Mouse (Mus musculus) heart, embryonic 12.5 days (tissue): Measurements from ENCODE around the gene Tek. TPM values are rescaled to one million over a fixed set of nuclear protein-coding genes. Genes with fewer than 3 reads are reported as not detected.
A peak's percentile ranks its signal among the peaks of the same experiment; 100 is the strongest.
"Not testable (repeated sequence)": the region's sequence is repeated elsewhere in the genome, so short reads cannot be mapped to it uniquely, and the experiment has no call there.

Experiments used
- ATAC-seq: fragments of 200-750 bp; cut with Nextera tagmentation; 2 replicates; pipeline ENCODE4 v1.8.0; 2017; ENCODE audit warnings: moderate TSS enrichment, moderate library complexity; ENCODE audit not compliant: insufficient number of reproducible peaks, low FRiP score
- H3K27ac ChIP-seq: fragments of 300-500 bp; sonication (generic); 2 replicates; pipeline ENCODE4 v1.5.1; 2016; ENCODE audit warnings: mild to moderate bottlenecking, moderate library complexity; ENCODE audit not compliant: poor library complexity, severe bottlenecking
- H3K27me3 ChIP-seq: fragments of 300-500 bp; sonication (generic); replicated peaks from 2 replicates; pipeline ENCODE4 v1.6.1; 2016; ENCODE audit warnings: mild to moderate bottlenecking, moderate library complexity
- H3K36me3 ChIP-seq: fragments of 300-500 bp; sonication (generic); 2 replicates; pipeline ENCODE4 v1.6.1; 2016; ENCODE audit warnings: mild to moderate bottlenecking, moderate library complexity
- H3K4me1 ChIP-seq: fragments of 300-500 bp; sonication (generic); replicated peaks from 2 replicates; pipeline ENCODE4 v1.6.1; 2016; ENCODE audit warnings: mild to moderate bottlenecking
- H3K4me2 ChIP-seq: fragments of 300-500 bp; sonication (generic); 2 replicates; pipeline ENCODE4 v1.6.1; 2016; ENCODE audit warnings: mild to moderate bottlenecking, moderate library complexity
- H3K4me3 ChIP-seq: fragments of 300-500 bp; sonication (generic); 2 replicates; pipeline ENCODE4 v1.5.1; 2016; ENCODE audit warnings: mild to moderate bottlenecking
- H3K9ac ChIP-seq: fragments of 300-500 bp; sonication (generic); 2 replicates; pipeline ENCODE4 v1.6.1; 2016; ENCODE audit warnings: mild to moderate bottlenecking, moderate library complexity
- H3K9me3 ChIP-seq: fragments of 300-500 bp; sonication (generic); replicated peaks from 2 replicates; pipeline ENCODE4 v1.6.1; 2016; ENCODE audit warnings: mild to moderate bottlenecking, moderate library complexity
- WGBS: fragments of 180-500 bp; shearing (Covaris S2); methylation state at CpG from one replicate; pipeline ENCODE4 v1.1.7; 2016; 5-methylcytosine and 5-hydroxymethylcytosine counted together
- polyA plus RNA-seq: library from polyadenylated mRNA; unstranded; fragments of >200 nt; fragmentation: Nextera tagmentation; extraction: Ambion mirVana; gene quantifications from 2 replicates; pipeline ENCODE4 v1.2.1, GENCODE M21; 2016

Tek gene
- 66.6 and 70.6 TPM in 2 replicates for polyA plus RNA-seq

- Histone ChIP-seq H3K36me3 (no peaks in the 10 kb centered on the region), H3K4me3 (peak within 1 kb of the TSS; percentile 53), H3K9ac (peak within 1 kb of the TSS; percentile 58), H3K4me2 (peak within 1 kb of the TSS; percentile 58), H3K27me3 (no peaks in the 10 kb centered on the region), H3K4me1 (peaks cover 21% of the 10 kb centered on the region), H3K27ac (peak within 1 kb of the TSS; percentile 86), H3K9me3 (no peaks in the 10 kb centered on the region)
- WGBS = 27% methylated on average over 16 of the region's 16 CpGs
- peak; percentile 80 for ATAC-seq
These were observed at the start of gene Tek for GRCm38 (mm10) chr4:94738838-94739731. Gene Tek (plus strand): TSS chr4:94739289.

GRCm38 (mm10) chr4:94689804-94690203 is 49.3 kb upstream of the Tek start:
- not testable (repeated sequence) for H3K9ac ChIP-seq, H3K27me3 ChIP-seq, H3K9me3 ChIP-seq, H3K4me3 ChIP-seq, H3K4me2 ChIP-seq, ATAC-seq, H3K4me1 ChIP-seq, H3K27ac ChIP-seq
- WGBS = 66% methylated on average over 2 of the region's 2 CpGs
- H3K36me3 ChIP-seq = peaks cover 20% of the 10 kb centered on the region

DNA sequence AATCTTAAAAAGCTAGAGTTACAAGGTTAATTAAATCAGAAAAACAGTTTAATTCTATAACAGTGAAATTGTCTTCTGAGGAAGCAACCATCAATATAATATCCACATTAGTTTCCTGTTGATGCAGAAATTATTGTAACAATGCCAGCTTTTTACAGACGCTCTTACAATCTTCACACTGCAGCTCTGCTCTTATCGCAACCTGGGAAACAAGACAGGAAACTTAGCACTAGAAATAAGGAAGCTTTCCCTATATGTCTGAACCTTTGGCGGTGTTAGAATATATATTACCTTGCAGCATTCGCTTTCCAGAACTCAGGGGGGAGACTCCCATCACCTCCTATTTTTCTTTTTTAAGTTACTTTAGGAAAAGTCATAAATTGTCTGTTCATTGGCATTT is 48.0 kb upstream of the Tek start:
- H3K4me2 ChIP-seq = no peak overlapping the region
- H3K4me1 ChIP-seq = 0 out of 2 replicates have a peak, but pooled peaks cover 3% of the 10 kb centered on the region
- H3K27me3 ChIP-seq = no peaks in the 10 kb centered on the region
- no peak overlapping the region for H3K9ac ChIP-seq
- 58% methylated on average over 4 of the region's 4 CpGs for WGBS
- peaks cover 20% of the 10 kb centered on the region for H3K36me3 ChIP-seq
- no peak for ATAC-seq
- no peak overlapping the region for H3K27ac ChIP-seq
- H3K9me3 ChIP-seq = no peaks in the 10 kb centered on the region
- H3K4me3 ChIP-seq = no peak overlapping the region

DNA sequence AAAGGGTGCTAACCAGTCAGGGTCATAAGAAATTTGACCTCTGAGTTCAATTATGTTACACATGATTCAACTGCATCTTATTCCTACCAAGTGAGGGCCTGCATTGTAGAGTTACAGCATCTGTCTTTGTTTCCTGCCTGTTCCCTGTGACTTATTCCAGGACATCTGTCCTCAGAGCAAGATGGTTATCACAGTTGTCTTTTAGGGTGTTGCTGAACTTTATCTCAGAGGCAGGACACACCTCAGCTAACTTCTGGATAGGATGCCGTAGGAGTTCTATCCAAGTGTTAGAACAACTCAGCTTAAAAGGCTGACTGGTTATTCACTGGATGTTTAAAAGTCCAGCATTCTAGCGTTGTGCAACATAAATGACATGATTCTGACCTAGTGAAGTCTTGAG is 46.9 kb upstream of the Tek start:
- no peak overlapping the region for H3K4me3 ChIP-seq
- ATAC-seq = no peak
- 52% methylated on average over 2 of the region's 2 CpGs for WGBS
- H3K9me3 ChIP-seq = no peaks in the 10 kb centered on the region
- no peak overlapping the region for H3K9ac ChIP-seq
- 0 out of 2 replicates have a peak, but pooled peaks cover 3% of the 10 kb centered on the region for H3K4me1 ChIP-seq
- H3K27ac ChIP-seq = no peak overlapping the region
- peaks cover 18% of the 10 kb centered on the region for H3K36me3 ChIP-seq
- H3K27me3 ChIP-seq = no peaks in the 10 kb centered on the region
- no peak overlapping the region for H3K4me2 ChIP-seq

DNA sequence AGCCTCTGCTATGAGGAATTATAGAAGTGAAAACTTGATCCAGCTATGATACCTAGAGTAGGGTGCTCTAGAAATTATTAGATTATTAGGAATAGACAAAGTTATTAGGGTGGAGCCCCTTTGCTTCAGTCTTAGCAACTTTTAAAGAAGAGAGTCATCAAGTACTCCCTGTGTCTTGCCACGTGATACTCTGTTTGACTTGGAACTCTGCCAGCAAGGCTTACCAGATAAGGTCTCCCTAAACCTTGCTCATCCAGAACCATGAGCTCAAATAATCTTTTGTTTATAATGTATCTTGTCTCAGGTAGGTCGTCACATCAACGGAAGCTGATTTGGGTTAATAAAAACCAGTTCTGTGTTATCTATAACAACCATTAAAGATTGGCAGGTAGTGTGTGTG is 42.7 kb upstream of the Tek start:
- no peak overlapping the region for H3K4me3 ChIP-seq
- H3K9me3 ChIP-seq = no peaks in the 10 kb centered on the region
- H3K27ac ChIP-seq = no peak overlapping the region
- H3K9ac ChIP-seq = no peak overlapping the region
- no peaks in the 10 kb centered on the region for H3K27me3 ChIP-seq
- H3K4me1 ChIP-seq = 0 out of 2 replicates have a peak, but pooled peaks cover 3% of the 10 kb centered on the region
- 38% methylated on average over 3 of the region's 3 CpGs for WGBS
- H3K4me2 ChIP-seq = no peak overlapping the region
- H3K36me3 ChIP-seq = peaks cover 5% of the 10 kb centered on the region; the same call in 1 of the 2 replicates
- ATAC-seq = no peak

DNA sequence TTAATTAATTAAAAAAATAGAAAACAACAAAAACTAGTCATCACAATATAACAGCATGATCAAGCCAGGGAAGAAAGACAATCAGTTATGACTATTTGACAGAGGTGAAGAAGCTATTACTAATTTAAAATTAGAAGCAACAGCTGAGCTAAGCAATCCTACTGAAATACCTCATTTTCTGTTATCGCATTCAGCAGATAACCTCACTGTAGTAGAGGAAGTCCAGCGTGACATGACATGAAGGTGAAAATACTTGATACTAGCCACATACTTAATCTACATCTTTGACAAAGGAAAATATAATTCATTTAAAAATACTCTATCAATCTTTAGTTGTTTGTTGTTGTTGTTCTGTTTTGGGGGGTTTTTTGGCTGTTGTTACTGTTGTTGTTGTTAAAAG is 28.1 kb upstream of the Tek start:
- Histone ChIP-seq H3K4me3 (no peak overlapping the region), H3K27me3 (no peaks in the 10 kb centered on the region), H3K4me2 (no peak overlapping the region), H3K36me3 (no peaks in the 10 kb centered on the region), H3K9me3 (no peaks in the 10 kb centered on the region), H3K9ac (no peak overlapping the region), H3K4me1 (peaks cover 5% of the 10 kb centered on the region), H3K27ac (no peak overlapping the region)
- 54% methylated on average over 2 of the region's 2 CpGs for WGBS
- ATAC-seq = no peak

GRCm38 (mm10) chr4:94711426-94711825 is 27.7 kb upstream of the Tek start:
- Histone ChIP-seq H3K27ac (no peak overlapping the region), H3K4me2 (no peak overlapping the region), H3K4me1 (peaks cover 5% of the 10 kb centered on the region), H3K9me3 (no peaks in the 10 kb centered on the region), H3K27me3 (no peaks in the 10 kb centered on the region), H3K36me3 (no peaks in the 10 kb centered on the region), H3K4me3 (no peak overlapping the region), H3K9ac (no peak overlapping the region)
- no peak for ATAC-seq
- 48% methylated on average over 4 of the region's 4 CpGs for WGBS

- no peak for ATAC-seq
- no peaks in the 10 kb centered on the region for H3K36me3 ChIP-seq
- H3K4me2 ChIP-seq = no peak overlapping the region
- no peak overlapping the region for H3K9ac ChIP-seq
- no peak overlapping the region for H3K4me3 ChIP-seq
- no peak overlapping the region for H3K27ac ChIP-seq
- H3K27me3 ChIP-seq = no peaks in the 10 kb centered on the region
- no peaks in the 10 kb centered on the region for H3K9me3 ChIP-seq
- H3K4me1 ChIP-seq = peaks cover 10% of the 10 kb centered on the region
These were observed 25.3 kb upstream of the Tek start for GRCm38 (mm10) chr4:94713741-94714140.

DNA sequence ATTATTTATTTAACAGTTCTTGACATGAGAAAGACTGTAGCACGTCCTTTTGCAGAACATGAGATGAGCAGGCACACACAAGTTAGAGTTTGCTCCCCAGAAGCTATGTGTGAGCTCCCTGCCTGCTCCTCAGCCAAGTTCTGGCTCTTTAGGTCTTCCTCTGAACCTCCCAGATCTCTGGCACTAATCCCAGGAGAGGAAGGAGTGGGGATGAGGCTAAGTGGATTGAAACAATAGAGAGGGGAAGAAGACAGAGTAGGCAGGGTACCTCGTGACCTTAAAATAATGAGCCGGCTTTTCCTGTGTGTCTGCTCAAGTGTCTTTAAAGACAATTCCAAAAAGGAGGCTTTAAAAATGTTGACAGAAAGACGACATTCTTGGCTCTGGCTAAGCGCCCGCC is 23.9 kb upstream of the Tek start:
- Histone ChIP-seq H3K4me3 (no peak overlapping the region), H3K4me1 (peaks cover 10% of the 10 kb centered on the region), H3K27ac (peak overlapping the region; percentile 75), H3K9ac (no peak overlapping the region), H3K9me3 (no peaks in the 10 kb centered on the region), H3K27me3 (no peaks in the 10 kb centered on the region), H3K4me2 (peak overlapping the region; percentile 36; the same call in 1 of the 2 replicates), H3K36me3 (no peaks in the 10 kb centered on the region)
- WGBS = 33% methylated on average over 6 of the region's 6 CpGs
- ATAC-seq = peak; percentile 75

DNA sequence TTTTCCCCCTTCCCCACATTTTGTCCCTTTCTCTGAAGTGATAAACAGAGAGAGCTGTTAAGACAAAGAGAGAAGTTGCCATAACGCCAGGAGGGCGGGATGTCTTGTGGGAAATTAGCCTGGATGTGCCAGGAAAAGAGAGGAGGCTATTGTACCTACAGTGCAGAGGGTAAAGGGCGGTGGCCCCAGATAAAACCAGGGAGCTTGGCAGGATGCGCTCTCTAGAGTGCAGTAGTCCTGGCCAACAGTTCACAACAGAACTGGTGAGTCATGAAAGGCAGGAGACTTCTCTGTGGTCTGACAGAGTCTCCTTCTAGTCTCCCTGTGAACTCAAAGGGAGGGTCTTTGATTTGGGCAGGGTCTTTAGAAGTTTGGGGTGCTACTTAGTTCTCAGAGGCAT is 13.3 kb upstream of the Tek start:
- Histone ChIP-seq H3K4me3 (no peak overlapping the region), H3K9me3 (0 out of 2 replicates have a peak, but pooled peaks cover 2% of the 10 kb centered on the region), H3K4me2 (no peak overlapping the region), H3K9ac (no peak overlapping the region), H3K36me3 (no peaks in the 10 kb centered on the region), H3K27me3 (no peaks in the 10 kb centered on the region), H3K4me1 (peaks cover 30% of the 10 kb centered on the region), H3K27ac (peak overlapping the region; percentile 65)
- peak; percentile 81 for ATAC-seq
- 49% methylated on average over 4 of the region's 4 CpGs for WGBS

- Histone ChIP-seq H3K9me3 (0 out of 2 replicates have a peak, but pooled peaks cover 2% of the 10 kb centered on the region), H3K4me3 (no peak overlapping the region)
- peak; percentile 48; the same call in 1 of the 2 replicates for ATAC-seq
These were observed 6.4 kb upstream of the Tek start for GRCm38 (mm10) chr4:94732721-94733120.

More at GRCm38 (mm10) chr4:94732721-94733120, 6.4 kb upstream of the Tek start:
- Histone ChIP-seq H3K9ac (no peak overlapping the region), H3K36me3 (no peaks in the 10 kb centered on the region), H3K27ac (0 out of 2 replicates have a peak overlapping the region, but pooled peaks have one; percentile 15), H3K4me2 (no peak overlapping the region), H3K4me1 (peaks cover 6% of the 10 kb centered on the region), H3K27me3 (no peaks in the 10 kb centered on the region)
